Mouse (Mus musculus): Measurements from ENCODE around the gene Anxa3. TPM values are rescaled to one million over a fixed set of nuclear protein-coding genes. Genes with fewer than 3 reads are reported as not detected.

The Anxa3 gene
- polyA plus RNA-seq, 1 experiment from 2014 or later: 25.5 TPM

DNA sequence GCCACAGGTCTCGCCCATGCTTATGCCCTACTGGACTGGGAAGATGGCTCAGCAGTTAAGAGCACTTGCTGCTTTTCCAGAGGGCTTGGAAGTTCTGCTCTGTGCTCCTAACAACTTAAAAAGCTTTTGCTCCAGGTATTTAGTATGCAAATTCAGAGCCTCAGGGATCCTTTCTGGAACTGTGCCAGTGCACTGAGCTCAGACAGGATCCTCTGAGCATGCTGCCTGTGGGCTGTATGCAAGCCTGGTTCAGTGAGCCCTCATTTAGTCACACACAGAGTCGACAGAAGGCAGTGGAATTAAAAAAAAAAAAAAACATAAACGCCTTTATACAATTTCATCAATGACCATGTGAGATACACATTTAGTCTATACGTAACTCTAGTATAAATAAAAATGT is 17.5 kb downstream of the Anxa3 start:
- 65% methylated on average over 4 of the region's 4 CpGs for WGBS
- Histone ChIP-seq H3K4me2 (ENCODE audit: low read length) (no peak overlapping the region), H3K27me3 (replicated peaks; ENCODE audit: control insufficient read depth, insufficient read depth, low read length) (no peaks in the 10 kb centered on the region), H3K9me3 (replicated peaks; ENCODE audit: control insufficient read depth, low read length) (no peaks in the 10 kb centered on the region), H3K4me1 (ENCODE audit: control insufficient read depth, insufficient read depth, low read length) (no peaks in the 10 kb centered on the region), H3K9ac (ENCODE audit: low read length) (no peak overlapping the region), H3K36me3 (ENCODE audit: control insufficient read depth, insufficient read depth, low read length) (no peaks in the 10 kb centered on the region), H3K27ac (ENCODE audit: low read depth, low read length) (no peak overlapping the region), H3K4me3 (ENCODE audit: low read depth, low read length) (no peak overlapping the region)
- peak; percentile 46; the same call in 1 of the 2 replicates for ATAC-seq
- peak; percentile 52 for DNase-seq (ENCODE audit: low spot score)

- 89% methylated on average over 13 of the region's 13 CpGs for WGBS
- ATAC-seq (no peak), DNase-seq (ENCODE audit: low spot score) (no peak)
- no peaks in the 10 kb centered on the region for H3K27me3 ChIP-seq (replicated peaks; ENCODE audit: control insufficient read depth, insufficient read depth, low read length)
- H3K4me3 ChIP-seq (ENCODE audit: low read depth, low read length): no peak overlapping the region
- H3K9me3 ChIP-seq (replicated peaks; ENCODE audit: control insufficient read depth, low read length): no peaks in the 10 kb centered on the region
- H3K36me3 ChIP-seq (ENCODE audit: control insufficient read depth, insufficient read depth, low read length): no peaks in the 10 kb centered on the region
- H3K4me1 ChIP-seq (ENCODE audit: control insufficient read depth, insufficient read depth, low read length): no peaks in the 10 kb centered on the region
- H3K4me2 ChIP-seq (ENCODE audit: low read length): no peak overlapping the region
- H3K9ac ChIP-seq (ENCODE audit: low read length): no peak overlapping the region
- H3K27ac ChIP-seq (ENCODE audit: low read depth, low read length): no peak overlapping the region
Measured at GRCm38 (mm10) chr5:96824769-96825327, 31.7 kb downstream of the Anxa3 start.

DNA sequence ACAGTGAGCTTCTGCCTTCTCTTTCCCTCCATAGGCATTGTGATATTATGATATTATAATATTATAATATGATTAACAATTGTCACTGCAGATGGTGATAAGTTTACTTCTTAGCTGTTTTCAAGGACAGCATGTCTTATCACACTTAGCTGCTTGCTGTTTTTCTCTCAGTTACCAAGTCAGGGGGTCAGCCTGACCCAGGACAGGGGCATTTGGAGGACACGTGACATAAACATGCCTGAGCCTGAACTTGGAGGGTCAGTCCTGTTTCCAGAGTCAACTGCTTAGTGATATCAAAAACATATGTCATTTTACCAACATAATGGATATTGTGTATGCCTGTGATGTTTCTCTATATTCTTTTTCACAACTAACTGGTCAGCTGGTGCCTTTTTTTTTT is 34.0 kb downstream of the Anxa3 start:
- Histone ChIP-seq H3K27ac (ENCODE audit: low read depth, low read length) (no peak overlapping the region), H3K4me1 (ENCODE audit: control insufficient read depth, insufficient read depth, low read length) (no peaks in the 10 kb centered on the region), H3K4me3 (ENCODE audit: low read depth, low read length) (no peak overlapping the region), H3K4me2 (ENCODE audit: low read length) (no peak overlapping the region), H3K9ac (ENCODE audit: low read length) (no peak overlapping the region), H3K9me3 (replicated peaks; ENCODE audit: control insufficient read depth, low read length) (no peaks in the 10 kb centered on the region), H3K27me3 (replicated peaks; ENCODE audit: control insufficient read depth, insufficient read depth, low read length) (no peaks in the 10 kb centered on the region), H3K36me3 (ENCODE audit: control insufficient read depth, insufficient read depth, low read length) (no peaks in the 10 kb centered on the region)
- DNase-seq (ENCODE audit: low spot score) (no peak), ATAC-seq (no peak)
- 93% methylated on average over 1 of the region's 1 CpGs for WGBS

DNA sequence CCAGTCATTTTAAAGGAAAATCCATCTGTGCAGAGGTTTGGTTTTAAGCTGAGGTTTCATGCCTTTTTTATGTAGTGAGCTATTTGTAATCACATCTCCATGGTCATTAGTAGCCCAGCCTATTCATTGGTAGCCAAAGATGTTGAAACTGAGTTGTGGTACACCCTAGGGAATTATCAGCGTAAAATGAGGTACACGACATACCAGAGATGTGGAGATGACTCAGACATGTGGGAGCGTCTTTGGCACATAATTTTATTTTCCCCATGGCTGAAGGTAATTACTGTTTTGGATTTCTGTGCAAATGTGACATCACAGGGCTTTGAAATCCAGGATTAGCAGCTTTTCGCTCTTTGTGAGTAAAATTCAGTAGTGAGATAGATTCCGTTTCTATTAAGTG is 41.2 kb downstream of the Anxa3 start:
- 68% methylated on average over 5 of the region's 5 CpGs for WGBS
- H3K4me1 ChIP-seq (ENCODE audit: control insufficient read depth, insufficient read depth, low read length): no peaks in the 10 kb centered on the region

GRCm38 (mm10) chr5:96847986-96848385 is 54.8 kb downstream of the Anxa3 start:
- ATAC-seq: no peak
- H3K36me3 ChIP-seq (ENCODE audit: control insufficient read depth, insufficient read depth, low read length): no peaks in the 10 kb centered on the region

More for the DNA sequence above, 41.2 kb downstream of the Anxa3 start:
- H3K9me3 ChIP-seq (replicated peaks; ENCODE audit: control insufficient read depth, low read length): no peaks in the 10 kb centered on the region
- H3K27ac ChIP-seq (ENCODE audit: low read depth, low read length): no peak overlapping the region
- ATAC-seq: no peak
- H3K4me2 ChIP-seq (ENCODE audit: low read length): no peak overlapping the region
- H3K9ac ChIP-seq (ENCODE audit: low read length): no peak overlapping the region
- no peak overlapping the region for H3K4me3 ChIP-seq (ENCODE audit: low read depth, low read length)
- no peaks in the 10 kb centered on the region for H3K27me3 ChIP-seq (replicated peaks; ENCODE audit: control insufficient read depth, insufficient read depth, low read length)
- DNase-seq (ENCODE audit: low spot score): no peak
- no peaks in the 10 kb centered on the region for H3K36me3 ChIP-seq (ENCODE audit: control insufficient read depth, insufficient read depth, low read length)

GRCm38 (mm10) chr5:96848386-96848785 is 55.2 kb downstream of the Anxa3 start:
- Histone ChIP-seq H3K27ac (ENCODE audit: low read depth, low read length) (no peak overlapping the region), H3K4me2 (ENCODE audit: low read length) (no peak overlapping the region), H3K9ac (ENCODE audit: low read length) (no peak overlapping the region), H3K4me3 (ENCODE audit: low read depth, low read length) (no peak overlapping the region), H3K27me3 (replicated peaks; ENCODE audit: control insufficient read depth, insufficient read depth, low read length) (no peaks in the 10 kb centered on the region), H3K4me1 (ENCODE audit: control insufficient read depth, insufficient read depth, low read length) (no peaks in the 10 kb centered on the region), H3K36me3 (ENCODE audit: control insufficient read depth, insufficient read depth, low read length) (no peaks in the 10 kb centered on the region), H3K9me3 (replicated peaks; ENCODE audit: control insufficient read depth, low read length) (no peaks in the 10 kb centered on the region)
- DNase-seq (ENCODE audit: low spot score) (no peak), ATAC-seq (no peak)
- 78% methylated on average over 3 of the region's 3 CpGs for WGBS

More at GRCm38 (mm10) chr5:96847986-96848385, 54.8 kb downstream of the Anxa3 start:
- Histone ChIP-seq H3K27me3 (replicated peaks; ENCODE audit: control insufficient read depth, insufficient read depth, low read length) (no peaks in the 10 kb centered on the region), H3K9me3 (replicated peaks; ENCODE audit: control insufficient read depth, low read length) (no peaks in the 10 kb centered on the region), H3K4me1 (ENCODE audit: control insufficient read depth, insufficient read depth, low read length) (no peaks in the 10 kb centered on the region), H3K9ac (ENCODE audit: low read length) (no peak overlapping the region), H3K27ac (ENCODE audit: low read depth, low read length) (no peak overlapping the region), H3K4me3 (ENCODE audit: low read depth, low read length) (no peak overlapping the region), H3K4me2 (ENCODE audit: low read length) (no peak overlapping the region)
- no peak for DNase-seq (ENCODE audit: low spot score)

DNA sequence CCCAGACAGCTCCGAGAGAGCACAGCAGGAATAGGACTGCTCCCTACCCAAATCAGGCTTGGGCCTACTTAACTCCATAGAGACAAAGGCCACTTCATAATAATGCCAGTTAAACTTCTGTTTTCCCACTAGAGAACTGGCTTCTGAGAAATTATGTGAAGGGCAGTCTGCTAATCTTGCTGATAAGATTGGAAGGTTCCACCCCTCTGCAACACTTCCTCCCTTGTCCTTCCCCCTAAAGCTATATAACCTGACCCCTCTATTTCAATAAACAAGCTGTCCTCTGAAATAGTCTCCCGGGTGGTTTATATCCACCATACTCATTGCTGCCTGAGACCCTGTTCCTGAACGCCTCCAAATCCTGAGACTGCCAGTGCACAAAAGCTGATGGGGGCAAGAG is 56.1 kb downstream of the Anxa3 start:
- no peaks in the 10 kb centered on the region for H3K9me3 ChIP-seq (replicated peaks; ENCODE audit: control insufficient read depth, low read length)
- no peaks in the 10 kb centered on the region for H3K4me1 ChIP-seq (ENCODE audit: control insufficient read depth, insufficient read depth, low read length)
- H3K4me2 ChIP-seq (ENCODE audit: low read length): no peak overlapping the region
- no peaks in the 10 kb centered on the region for H3K27me3 ChIP-seq (replicated peaks; ENCODE audit: control insufficient read depth, insufficient read depth, low read length)
- no peak overlapping the region for H3K9ac ChIP-seq (ENCODE audit: low read length)
- WGBS: 86% methylated on average over 3 of the region's 3 CpGs
- DNase-seq (ENCODE audit: low spot score) (no peak), ATAC-seq (no peak)
- no peaks in the 10 kb centered on the region for H3K36me3 ChIP-seq (ENCODE audit: control insufficient read depth, insufficient read depth, low read length)
- H3K4me3 ChIP-seq (ENCODE audit: low read depth, low read length): no peak overlapping the region
- H3K27ac ChIP-seq (ENCODE audit: low read depth, low read length): no peak overlapping the region

- Histone ChIP-seq H3K9ac (ENCODE audit: low read length) (no peak overlapping the region), H3K27me3 (replicated peaks; ENCODE audit: control insufficient read depth, insufficient read depth, low read length) (no peaks in the 10 kb centered on the region), H3K9me3 (replicated peaks; ENCODE audit: control insufficient read depth, low read length) (no peaks in the 10 kb centered on the region), H3K4me2 (ENCODE audit: low read length) (no peak overlapping the region), H3K4me1 (ENCODE audit: control insufficient read depth, insufficient read depth, low read length) (no peaks in the 10 kb centered on the region), H3K36me3 (ENCODE audit: control insufficient read depth, insufficient read depth, low read length) (no peaks in the 10 kb centered on the region), H3K27ac (ENCODE audit: low read depth, low read length) (no peak overlapping the region), H3K4me3 (ENCODE audit: low read depth, low read length) (no peak overlapping the region)
- WGBS: 89% methylated on average over 3 of the region's 3 CpGs
- no peak for DNase-seq (ENCODE audit: low spot score)
- ATAC-seq: no peak
Measured at GRCm38 (mm10) chr5:96853451-96853850, 60.3 kb downstream of the Anxa3 start.

- ATAC-seq: no peak
- H3K36me3 ChIP-seq (ENCODE audit: control insufficient read depth, insufficient read depth, low read length): no peaks in the 10 kb centered on the region
- WGBS: 90% methylated on average over 3 of the region's 3 CpGs
- no peaks in the 10 kb centered on the region for H3K27me3 ChIP-seq (replicated peaks; ENCODE audit: control insufficient read depth, insufficient read depth, low read length)
- H3K4me1 ChIP-seq (ENCODE audit: control insufficient read depth, insufficient read depth, low read length): no peaks in the 10 kb centered on the region
- H3K4me3 ChIP-seq (ENCODE audit: low read depth, low read length): no peak overlapping the region
- H3K27ac ChIP-seq (ENCODE audit: low read depth, low read length): no peak overlapping the region
- no peak overlapping the region for H3K9ac ChIP-seq (ENCODE audit: low read length)
- no peak for DNase-seq (ENCODE audit: low spot score)
- no peak overlapping the region for H3K4me2 ChIP-seq (ENCODE audit: low read length)
- no peaks in the 10 kb centered on the region for H3K9me3 ChIP-seq (replicated peaks; ENCODE audit: control insufficient read depth, low read length)
Measured at GRCm38 (mm10) chr5:96854350-96854749, 61.2 kb downstream of the Anxa3 start.

All from forebrain, embryonic 14.5 days (tissue).